Mouse (Mus musculus) kidney, embryonic 14.5 days (tissue): ENCODE measurements around the gene Opn4. TPM values are rescaled to one million over a fixed set of nuclear protein-coding genes. Genes with fewer than 3 reads are reported as not detected.
A peak's percentile ranks its signal among the peaks of the same experiment; 100 is the strongest.

Source experiments
- ATAC-seq: fragments of 200-750 bp; cut with Nextera tagmentation; 2 replicates; pipeline ENCODE4 v1.8.0; 2017; ENCODE audit warnings: moderate number of reproducible peaks, mild to moderate bottlenecking, moderate TSS enrichment, moderate library complexity; ENCODE audit not compliant: low FRiP score, low TSS enrichment
- H3K27ac ChIP-seq: fragments of 300-500 bp; sonication (generic); 2 replicates; pipeline ENCODE4 v1.5.1; 2014; ENCODE audit warnings: low read depth, mild to moderate bottlenecking, low read length, moderate library complexity, mixed read lengths
- H3K27me3 ChIP-seq: fragments of 300-500 bp; sonication (generic); 2 replicates; pipeline ENCODE4 v1.6.1; 2014; ENCODE audit warnings: mild to moderate bottlenecking, low read length; ENCODE audit not compliant: control insufficient read depth, insufficient read depth
- H3K36me3 ChIP-seq: fragments of 300-500 bp; sonication (generic); 2 replicates; pipeline ENCODE4 v1.6.1; 2014; ENCODE audit warnings: low read length, mixed read lengths; ENCODE audit not compliant: control insufficient read depth, insufficient read depth
- H3K4me1 ChIP-seq: fragments of 300-500 bp; sonication (generic); 2 replicates; pipeline ENCODE4 v1.6.1; 2014; ENCODE audit warnings: low read length, mixed read lengths; ENCODE audit not compliant: control insufficient read depth, insufficient read depth
- H3K4me2 ChIP-seq: fragments of 300-500 bp; sonication (generic); replicated peaks from 2 replicates; pipeline ENCODE4 v1.6.1; 2014; ENCODE audit warnings: low read depth, mild to moderate bottlenecking, low read length
- H3K4me3 ChIP-seq: fragments of 300-500 bp; sonication (generic); 2 replicates; pipeline ENCODE4 v1.5.1; 2014; ENCODE audit warnings: mild to moderate bottlenecking, low read length
- H3K9ac ChIP-seq: fragments of 300-500 bp; sonication (generic); 2 replicates; pipeline ENCODE4 v1.6.1; 2014; ENCODE audit warnings: low read depth, mild to moderate bottlenecking, low read length, moderate library complexity
- H3K9me3 ChIP-seq: fragments of 300-500 bp; sonication (generic); 2 replicates; pipeline ENCODE4 v1.6.1; 2016; ENCODE audit warnings: low read length; ENCODE audit not compliant: control insufficient read depth
- WGBS: fragments of 180-500 bp; shearing (Covaris S2); extraction: QIAGEN DNeasy Blood & Tissue Kit; methylation state at CpG from one replicate; pipeline ENCODE4 v1.1.7; 2014; 5-methylcytosine and 5-hydroxymethylcytosine counted together
- polyA plus RNA-seq: library from polyadenylated mRNA; unstranded; fragments of >200 nt; fragmentation: Nextera tagmentation; extraction: Ambion mirVana; gene quantifications from 2 replicates; pipeline ENCODE4 v1.2.1, GENCODE M21; 2014

Gene Opn4
- polyA plus RNA-seq, 1 experiment from 2014 or later = 0.20 TPM

- H3K9me3 ChIP-seq = no peaks in the 10 kb centered on the region
- H3K36me3 ChIP-seq = no peaks in the 10 kb centered on the region
- no peak overlapping the region for H3K4me2 ChIP-seq
- no peak overlapping the region for H3K27ac ChIP-seq
- 86% methylated on average over 6 of the region's 6 CpGs for WGBS
- ATAC-seq = no peak
- no peak overlapping the region for H3K9ac ChIP-seq
- H3K4me1 ChIP-seq = peaks cover 13% of the 10 kb centered on the region; the same call in 1 of the 2 replicates
- H3K4me3 ChIP-seq = no peak overlapping the region
- H3K27me3 ChIP-seq = peaks cover 4% of the 10 kb centered on the region; the same call in 1 of the 2 replicates
These were observed 56.3 kb downstream of the Opn4 start for GRCm38 (mm10) chr14:34543596-34543995.

GRCm38 (mm10) chr14:34541896-34542295, 58.0 kb downstream of the Opn4 start:
- Histone ChIP-seq H3K9ac (no peak overlapping the region), H3K4me1 (peaks cover 9% of the 10 kb centered on the region; the same call in 1 of the 2 replicates), H3K27me3 (peaks cover 4% of the 10 kb centered on the region; the same call in 1 of the 2 replicates), H3K36me3 (no peaks in the 10 kb centered on the region), H3K9me3 (no peaks in the 10 kb centered on the region), H3K4me2 (no peak overlapping the region), H3K27ac (no peak overlapping the region), H3K4me3 (no peak overlapping the region)
- WGBS = 89% methylated on average over 5 of the region's 5 CpGs
- no peak for ATAC-seq

GRCm38 (mm10) chr14:34540685-34541162, 59.2 kb downstream of the Opn4 start:
- Histone ChIP-seq H3K36me3 (no peaks in the 10 kb centered on the region), H3K4me3 (no peak overlapping the region), H3K9ac (no peak overlapping the region), H3K27me3 (peaks cover 4% of the 10 kb centered on the region; the same call in 1 of the 2 replicates), H3K9me3 (no peaks in the 10 kb centered on the region), H3K4me1 (peaks cover 7% of the 10 kb centered on the region; the same call in 1 of the 2 replicates), H3K27ac (peak overlapping the region; percentile 88), H3K4me2 (peak overlapping the region; percentile 28)
- peak; percentile 92 for ATAC-seq
- WGBS = 7% methylated on average over 16 of the region's 17 CpGs

Other genes with a start within 250 kb of the Opn4 start
- not detected in 2 replicates for gene Fam25c, start 244.7 kb downstream of the Opn4 start, polyA plus RNA-seq
- 7.5 and 10.0 TPM in 2 replicates for gene Sncg, start 225.4 kb downstream of the Opn4 start, polyA plus RNA-seq
- 7.9 and 12.1 TPM in 2 replicates for gene Mmrn2, start 224.7 kb downstream of the Opn4 start, polyA plus RNA-seq
- 41.7 and 65.8 TPM in 2 replicates for gene Bmpr1a, start 96.8 kb downstream of the Opn4 start, polyA plus RNA-seq
- gene 9230112D13Rik, start 77.3 kb downstream of the Opn4 start, polyA plus RNA-seq = not detected in 2 replicates
- 0.24 and 0.31 TPM in 2 replicates for gene Ldb3, start 11.5 kb downstream of the Opn4 start, polyA plus RNA-seq
- 31.5 and 34.1 TPM in 2 replicates for gene Wapl, start 73.8 kb upstream of the Opn4 start, polyA plus RNA-seq
- 0.51 and 0.76 TPM in 2 replicates for gene Grid1, start 220.0 kb upstream of the Opn4 start, polyA plus RNA-seq